Mouse (Mus musculus): ENCODE data around the gene Tgfbr3.

- no peak for TF ChIP-seq CTCF (IDR thresholded peaks at IDR 0.05; ENCODE audit: borderline replicate concordance, insufficient read depth, low read length)
- no peak for TF ChIP-seq POLR2A (IDR thresholded peaks at IDR 0.05; ENCODE audit: low read depth, low read length)
Observed at GRCm38 (mm10) chr5:107077900-107078299, 211.5 kb downstream of the Tgfbr3 start.

Measured in embryonic fibroblast, embryonic 13.5 days (primary cell).